Mouse (Mus musculus) limb, embryonic 12.5 days (tissue): ENCODE measurements around the gene AB124611. TPM values are rescaled to one million over a fixed set of nuclear protein-coding genes. Genes with fewer than 3 reads are reported as not detected.
A peak's percentile ranks its signal among the peaks of the same experiment; 100 is the strongest.

Experiments used
- ATAC-seq: fragments of 200-750 bp; cut with Nextera tagmentation; 2 replicates; pipeline ENCODE4 v1.8.0; 2017; ENCODE audit warnings: low read depth, moderate TSS enrichment; ENCODE audit not compliant: insufficient number of reproducible peaks, insufficient read depth, low FRiP score, low TSS enrichment
- H3K27ac ChIP-seq: fragments of 300-500 bp; sonication (generic); 2 replicates; pipeline ENCODE4 v1.5.1; 2016; ENCODE audit warnings: mild to moderate bottlenecking, moderate library complexity
- H3K27me3 ChIP-seq: fragments of 300-500 bp; sonication (generic); 2 replicates; pipeline ENCODE4 v1.6.1; 2016; ENCODE audit warnings: mild to moderate bottlenecking, moderate library complexity
- H3K36me3 ChIP-seq: fragments of 300-500 bp; sonication (generic); 2 replicates; pipeline ENCODE4 v1.6.1; 2016; ENCODE audit warnings: mild to moderate bottlenecking, moderate library complexity
- H3K4me1 ChIP-seq: fragments of 300-500 bp; sonication (generic); replicated peaks from 2 replicates; pipeline ENCODE4 v1.6.1; 2016
- H3K4me2 ChIP-seq: fragments of 300-500 bp; sonication (generic); 2 replicates; pipeline ENCODE4 v1.6.1; 2016; ENCODE audit warnings: mild to moderate bottlenecking, moderate library complexity
- H3K4me3 ChIP-seq: fragments of 300-500 bp; sonication (generic); replicated peaks from 2 replicates; pipeline ENCODE4 v1.5.1; 2016; ENCODE audit warnings: mild to moderate bottlenecking
- H3K9ac ChIP-seq: fragments of 300-500 bp; sonication (generic); replicated peaks from 2 replicates; pipeline ENCODE4 v1.6.1; 2016; ENCODE audit warnings: mild to moderate bottlenecking, moderate library complexity
- H3K9me3 ChIP-seq: fragments of 300-500 bp; sonication (generic); 2 replicates; pipeline ENCODE4 v1.6.1; 2016; ENCODE audit warnings: mild to moderate bottlenecking, moderate library complexity
- WGBS: fragments of 180-500 bp; shearing (Covaris S2); methylation state at CpG from one replicate; pipeline ENCODE4 v1.1.7; 2016; 5-methylcytosine and 5-hydroxymethylcytosine counted together
- polyA plus RNA-seq: library from polyadenylated mRNA; unstranded; fragments of >200 nt; fragmentation: Nextera tagmentation; extraction: Ambion mirVana; gene quantifications from 2 replicates; pipeline ENCODE4 v1.2.1, GENCODE M21; 2016

AB124611 gene
- polyA plus RNA-seq, 1 experiment from 2014 or later = 3.4 TPM

GRCm38 (mm10) chr9:21546789-21547074 is 20.8 kb downstream of the AB124611 start, which contains the start of gene Carm1:
Gene Carm1, plus strand, starts transcription at chr9:21546894.
- no peak; the same call in 1 of the 2 replicates for ATAC-seq
- peak within 1 kb of the TSS; percentile 98 for H3K9ac ChIP-seq
- H3K4me2 ChIP-seq = peak within 1 kb of the TSS; percentile 80
- H3K4me3 ChIP-seq = peak within 1 kb of the TSS; percentile 85
- peaks cover 25% of the 10 kb centered on the region for H3K4me1 ChIP-seq
- no peaks in the 10 kb centered on the region for H3K27me3 ChIP-seq
- WGBS = under 1% methylated on average over 26 of the region's 52 CpGs
- H3K27ac ChIP-seq = peak within 1 kb of the TSS; percentile 99
- peaks cover 22% of the 10 kb centered on the region for H3K36me3 ChIP-seq
- H3K9me3 ChIP-seq = no peaks in the 10 kb centered on the region

GRCm38 (mm10) chr9:21547075-21547941 is 21.3 kb downstream of the AB124611 start:
- Histone ChIP-seq H3K27ac (peak overlapping the region; percentile 99), H3K9me3 (no peaks in the 10 kb centered on the region), H3K4me3 (peak overlapping the region; percentile 85), H3K9ac (peak overlapping the region; percentile 98), H3K4me2 (peak overlapping the region; percentile 80), H3K36me3 (peaks cover 22% of the 10 kb centered on the region), H3K27me3 (no peaks in the 10 kb centered on the region), H3K4me1 (peaks cover 25% of the 10 kb centered on the region)
- 1% methylated on average over 54 of the region's 66 CpGs for WGBS
- peak; percentile 4 for ATAC-seq

GRCm38 (mm10) chr9:21551049-21551448 is 25.1 kb downstream of the AB124611 start:
- H3K4me3 ChIP-seq = no peak overlapping the region
- H3K4me2 ChIP-seq = no peak overlapping the region
- no peak for ATAC-seq
- no peak overlapping the region for H3K27ac ChIP-seq
- WGBS = 99% methylated on average over 2 of the region's 2 CpGs
- no peaks in the 10 kb centered on the region for H3K9me3 ChIP-seq
- no peak overlapping the region for H3K9ac ChIP-seq
- H3K36me3 ChIP-seq = peaks cover 41% of the 10 kb centered on the region
- no peaks in the 10 kb centered on the region for H3K27me3 ChIP-seq
- peaks cover 15% of the 10 kb centered on the region for H3K4me1 ChIP-seq

- peaks cover 59% of the 10 kb centered on the region for H3K36me3 ChIP-seq
- no peak overlapping the region for H3K4me2 ChIP-seq
- no peak overlapping the region for H3K27ac ChIP-seq
- no peaks in the 10 kb centered on the region for H3K27me3 ChIP-seq
- peaks cover 6% of the 10 kb centered on the region for H3K4me1 ChIP-seq
- 83% methylated on average over 6 of the region's 6 CpGs for WGBS
- no peak overlapping the region for H3K4me3 ChIP-seq
- ATAC-seq = no peak
- H3K9me3 ChIP-seq = no peaks in the 10 kb centered on the region
- no peak overlapping the region for H3K9ac ChIP-seq
These were observed 27.8 kb downstream of the AB124611 start for GRCm38 (mm10) chr9:21553607-21554273.

GRCm38 (mm10) chr9:21555198-21555742 is 29.3 kb downstream of the AB124611 start:
- no peak overlapping the region for H3K4me3 ChIP-seq
- H3K36me3 ChIP-seq = peaks cover 59% of the 10 kb centered on the region
- H3K9me3 ChIP-seq = no peaks in the 10 kb centered on the region
- no peak for ATAC-seq
- no peaks in the 10 kb centered on the region for H3K27me3 ChIP-seq
- H3K27ac ChIP-seq = no peak overlapping the region
- 89% methylated on average over 6 of the region's 6 CpGs for WGBS
- H3K4me2 ChIP-seq = no peak overlapping the region
- no peaks in the 10 kb centered on the region for H3K4me1 ChIP-seq
- H3K9ac ChIP-seq = no peak overlapping the region

- no peak for ATAC-seq
- Histone ChIP-seq H3K27ac (no peak overlapping the region), H3K4me3 (no peak overlapping the region), H3K9ac (no peak overlapping the region), H3K27me3 (no peaks in the 10 kb centered on the region), H3K36me3 (peaks cover 54% of the 10 kb centered on the region), H3K4me2 (no peak overlapping the region), H3K4me1 (no peaks in the 10 kb centered on the region), H3K9me3 (no peaks in the 10 kb centered on the region)
- 91% methylated on average over 2 of the region's 2 CpGs for WGBS
These were observed 31.0 kb downstream of the AB124611 start for GRCm38 (mm10) chr9:21556996-21557395.

- 93% methylated on average over 2 of the region's 2 CpGs for WGBS
These were observed 31.6 kb downstream of the AB124611 start for GRCm38 (mm10) chr9:21557556-21557955.

GRCm38 (mm10) chr9:21558366-21558765 is 32.4 kb downstream of the AB124611 start:
- Histone ChIP-seq H3K9me3 (no peaks in the 10 kb centered on the region), H3K4me1 (no peaks in the 10 kb centered on the region), H3K4me2 (no peak overlapping the region), H3K36me3 (peaks cover 58% of the 10 kb centered on the region), H3K27ac (no peak overlapping the region), H3K4me3 (no peak overlapping the region), H3K27me3 (no peaks in the 10 kb centered on the region), H3K9ac (no peak overlapping the region)
- 95% methylated on average over 4 of the region's 4 CpGs for WGBS
- ATAC-seq = no peak

More at GRCm38 (mm10) chr9:21557556-21557955, 31.6 kb downstream of the AB124611 start:
- no peaks in the 10 kb centered on the region for H3K27me3 ChIP-seq
- peak overlapping the region; percentile 50; the same call in 1 of the 2 replicates for H3K27ac ChIP-seq
- no peak overlapping the region for H3K4me3 ChIP-seq
- no peak for ATAC-seq
- H3K9ac ChIP-seq = no peak overlapping the region
- peaks cover 59% of the 10 kb centered on the region for H3K36me3 ChIP-seq
- no peaks in the 10 kb centered on the region for H3K9me3 ChIP-seq
- no peaks in the 10 kb centered on the region for H3K4me1 ChIP-seq
- no peak overlapping the region for H3K4me2 ChIP-seq

GRCm38 (mm10) chr9:21559151-21559550 is 33.2 kb downstream of the AB124611 start:
- Histone ChIP-seq H3K4me2 (no peak overlapping the region), H3K9me3 (no peaks in the 10 kb centered on the region), H3K4me3 (no peak overlapping the region), H3K27me3 (no peaks in the 10 kb centered on the region), H3K27ac (no peak overlapping the region), H3K9ac (no peak overlapping the region), H3K4me1 (no peaks in the 10 kb centered on the region), H3K36me3 (peaks cover 50% of the 10 kb centered on the region)
- ATAC-seq = no peak
- WGBS = over 99% methylated on average over 3 of the region's 3 CpGs

GRCm38 (mm10) chr9:21564420-21564819 is 38.4 kb downstream of the AB124611 start:
- Histone ChIP-seq H3K4me3 (no peak overlapping the region), H3K9ac (no peak overlapping the region), H3K27me3 (no peaks in the 10 kb centered on the region), H3K4me1 (no peaks in the 10 kb centered on the region), H3K4me2 (no peak overlapping the region), H3K36me3 (peaks cover 27% of the 10 kb centered on the region), H3K9me3 (no peaks in the 10 kb centered on the region), H3K27ac (no peak overlapping the region)
- no peak for ATAC-seq
- WGBS = 76% methylated on average over 1 of the region's 1 CpGs

GRCm38 (mm10) chr9:21565004-21565586 is 39.1 kb downstream of the AB124611 start:
- Histone ChIP-seq H3K4me2 (no peak overlapping the region), H3K9ac (no peak overlapping the region), H3K9me3 (no peaks in the 10 kb centered on the region), H3K36me3 (peaks cover 34% of the 10 kb centered on the region), H3K27me3 (no peaks in the 10 kb centered on the region), H3K4me3 (no peak overlapping the region), H3K4me1 (no peaks in the 10 kb centered on the region), H3K27ac (no peak overlapping the region)
- no peak for ATAC-seq
- 91% methylated on average over 4 of the region's 4 CpGs for WGBS
